Mouse (Mus musculus): Measurements from ENCODE around the gene Pxn.

The Pxn gene

DNA sequence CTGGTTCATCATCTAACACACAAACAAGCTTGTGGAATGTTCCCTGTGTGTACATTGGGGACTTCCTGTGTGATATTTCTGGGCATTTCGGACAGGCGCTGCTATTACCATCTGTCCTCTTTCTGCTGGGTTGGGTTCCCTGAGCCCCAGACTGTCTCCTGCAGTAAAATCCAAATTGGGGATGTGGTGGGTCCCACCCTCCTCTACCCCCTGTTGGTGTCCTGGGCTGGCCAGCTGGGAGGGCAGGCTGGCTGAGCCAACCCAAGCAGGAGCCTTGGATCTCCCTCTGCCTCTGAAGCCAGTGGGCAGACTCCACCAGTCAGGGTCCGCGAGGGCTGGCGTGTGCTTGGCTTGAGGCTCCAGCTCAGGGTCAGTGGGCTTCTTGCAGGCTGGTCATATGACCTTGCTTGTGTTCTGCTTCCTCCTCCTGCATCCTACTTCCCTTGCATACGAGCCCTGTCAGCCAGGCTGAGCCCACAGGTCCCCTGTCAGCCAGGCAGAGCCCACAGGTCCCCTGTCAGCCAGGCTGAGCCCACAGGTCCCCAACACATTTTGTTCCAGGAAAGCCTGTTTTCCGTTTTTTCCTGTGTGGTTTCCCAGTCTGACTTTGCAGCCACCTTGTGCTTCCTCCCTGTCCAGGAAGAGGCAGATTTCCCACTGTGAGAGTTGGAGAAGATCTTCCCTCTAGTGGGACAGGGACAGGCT, 23.4 kb downstream of the Pxn start:
- peak in 1 of 2 experiments; percentile 66 for DNase-seq

DNA sequence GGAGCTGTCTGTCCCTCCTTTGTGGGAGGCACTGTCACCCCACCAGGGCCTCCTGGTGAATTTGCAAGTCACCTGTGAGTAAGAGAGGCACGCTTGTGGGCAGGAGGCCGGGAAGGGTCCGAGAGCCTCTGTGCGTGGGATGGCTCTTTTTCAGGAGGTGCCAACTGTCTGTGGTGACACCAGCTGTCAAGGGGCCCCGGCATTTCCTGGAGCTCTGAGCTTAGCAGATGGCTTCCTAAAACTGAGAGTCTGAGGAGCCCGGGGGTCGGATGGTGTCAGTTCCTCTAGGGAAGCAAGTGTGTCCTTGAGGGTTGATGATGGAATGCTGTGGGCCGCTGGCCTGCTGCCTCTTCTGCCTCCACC, 24.0 kb downstream of the Pxn start:
- DNase-seq: peak; percentile 92 to 94

DNA sequence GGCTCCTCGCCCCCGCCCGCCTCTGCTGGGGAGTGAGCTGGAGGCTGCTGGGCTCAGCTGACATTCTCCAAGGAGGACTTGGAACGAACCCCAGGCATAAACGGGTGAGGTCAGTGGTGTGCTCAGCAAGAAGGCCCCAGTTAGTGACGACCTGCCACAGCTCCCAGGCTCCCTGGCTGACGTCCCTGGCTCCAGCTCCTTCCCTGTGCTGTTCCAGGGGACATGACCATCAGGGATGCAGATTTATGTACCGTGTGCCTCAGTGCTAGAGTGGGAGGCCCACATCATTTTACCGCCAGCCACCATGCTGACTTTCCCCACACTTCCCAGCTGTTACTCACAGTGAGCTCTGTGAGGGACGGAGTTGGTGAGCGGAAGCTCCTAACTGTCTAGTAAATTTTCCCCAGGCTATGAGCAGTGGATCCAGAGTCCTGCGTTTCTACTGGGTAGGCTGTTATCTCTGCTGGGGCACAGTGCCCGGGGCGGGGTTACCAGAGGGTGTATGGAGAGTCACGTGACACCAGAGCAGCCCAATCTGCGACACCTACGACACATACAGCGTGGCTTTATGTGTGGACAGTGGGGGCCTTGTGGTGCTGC, 25.3 kb downstream of the Pxn start:
- DNase-seq: peak; percentile 86 to 90

DNA sequence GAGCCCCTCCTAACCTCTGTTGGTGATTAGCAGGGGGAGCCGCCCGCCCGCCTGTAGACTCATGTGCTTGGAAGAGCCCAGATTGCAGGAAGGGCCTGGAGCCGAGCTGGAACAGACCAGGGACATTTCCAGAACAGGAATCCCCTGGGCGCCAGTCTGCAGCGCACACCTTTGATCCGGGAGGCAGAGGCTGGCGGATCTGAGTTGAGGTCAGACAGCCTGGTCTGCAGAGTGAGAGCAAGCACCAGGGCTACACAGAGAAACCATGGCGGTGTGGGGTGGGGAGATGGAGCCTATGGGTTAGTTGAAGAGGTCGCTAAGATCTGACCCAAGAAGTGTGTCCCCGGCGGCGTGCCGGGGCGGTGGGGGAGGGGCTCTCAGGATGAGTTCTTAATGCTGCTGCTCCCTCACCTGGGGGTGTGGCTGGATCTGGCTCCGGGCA, 27.8 kb downstream of the Pxn start:
- no peak for DNase-seq

DNA sequence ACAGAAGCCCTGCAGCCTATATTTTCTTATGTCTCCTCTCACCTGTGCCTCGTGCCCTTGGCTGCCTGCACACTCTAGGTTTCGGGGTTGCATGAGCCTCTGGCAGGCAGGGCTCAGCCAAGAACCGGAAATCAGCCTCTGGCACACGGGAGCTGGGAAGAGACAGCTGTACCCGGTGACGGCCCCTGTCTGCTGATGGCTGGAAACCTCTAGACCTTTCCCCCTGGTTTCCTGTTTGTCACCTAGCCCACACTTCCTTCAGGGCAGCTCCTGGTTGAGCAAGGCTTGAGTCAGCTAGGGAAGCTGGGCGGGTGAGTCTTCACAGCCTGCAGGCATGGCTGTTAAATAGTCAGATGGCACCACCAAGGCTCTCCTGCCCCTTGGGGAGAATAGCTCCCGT, 28.4 kb downstream of the Pxn start:
- no peak for DNase-seq

DNA sequence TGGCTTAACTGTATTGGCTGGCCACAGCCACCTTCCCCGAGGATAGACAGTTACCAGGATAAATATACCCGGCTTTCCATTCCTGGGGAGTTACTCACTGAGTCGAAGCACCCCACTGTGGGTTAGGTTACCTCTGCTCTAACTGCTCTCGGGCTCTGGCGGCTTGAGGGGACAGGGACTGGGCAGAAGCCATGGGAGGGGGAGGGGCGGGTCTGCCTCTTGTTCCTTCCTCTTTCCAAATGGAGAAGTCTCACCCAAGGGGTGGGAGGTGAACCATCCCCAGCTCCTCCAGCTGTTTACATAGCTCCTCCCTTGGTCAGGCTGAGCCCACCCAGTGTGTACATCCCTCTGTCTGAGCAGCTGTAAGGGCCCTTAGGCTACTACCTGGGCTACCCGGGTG, 29.2 kb downstream of the Pxn start:
- no peak for DNase-seq

DNA sequence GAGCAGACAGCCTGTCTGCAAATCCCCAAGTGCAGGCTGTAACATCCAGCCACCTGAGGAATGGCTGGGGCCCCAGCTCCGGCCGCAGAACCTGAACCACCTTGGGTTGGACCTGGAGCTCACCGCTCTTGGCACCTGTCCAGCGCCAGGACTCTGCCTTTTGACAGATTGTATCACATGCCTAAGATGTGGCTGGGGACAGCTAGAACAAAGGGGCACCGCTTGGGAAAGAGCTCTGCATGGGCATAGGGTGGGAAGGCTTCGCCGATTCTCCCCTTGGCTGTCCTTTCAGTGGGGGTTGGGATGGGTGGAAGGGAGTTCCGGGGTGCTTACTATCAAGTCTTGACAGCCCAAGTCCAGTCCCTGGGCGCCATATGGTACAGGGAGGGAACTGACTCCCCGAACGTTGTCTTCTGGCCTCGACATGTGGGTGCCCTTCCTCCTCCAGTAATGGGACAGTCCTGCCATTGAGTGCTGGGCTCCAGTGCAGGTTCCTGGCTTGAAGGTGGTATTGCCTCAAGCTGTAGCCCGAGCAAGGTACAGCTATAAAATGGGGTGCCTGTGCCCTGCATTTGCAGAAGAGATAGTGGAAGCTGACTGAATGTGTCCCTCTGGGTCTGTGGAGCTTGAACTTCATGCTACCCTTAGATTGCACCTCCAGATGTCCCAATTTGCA, 31.7 kb downstream of the Pxn start:
- DNase-seq: peak; percentile 63 to 71

DNA sequence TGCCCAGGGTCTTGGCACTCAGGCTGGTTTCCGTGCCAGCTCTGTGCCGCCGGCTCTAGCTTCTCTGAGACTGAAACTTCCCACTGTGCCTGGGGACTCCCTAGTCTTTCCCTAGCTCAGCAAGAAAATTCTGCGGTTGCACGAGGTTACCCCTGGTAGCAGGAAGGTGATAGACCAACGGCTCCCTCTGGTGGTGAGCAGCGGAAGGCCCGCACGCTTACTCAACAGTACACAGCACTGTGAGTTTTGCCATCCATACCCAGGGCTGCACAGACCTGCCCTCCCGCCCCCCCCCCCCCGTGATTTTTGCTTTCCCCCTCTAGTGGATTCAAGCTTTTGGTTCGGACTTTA, 32.2 kb downstream of the Pxn start:
- DNase-seq: peak; percentile 98

DNA sequence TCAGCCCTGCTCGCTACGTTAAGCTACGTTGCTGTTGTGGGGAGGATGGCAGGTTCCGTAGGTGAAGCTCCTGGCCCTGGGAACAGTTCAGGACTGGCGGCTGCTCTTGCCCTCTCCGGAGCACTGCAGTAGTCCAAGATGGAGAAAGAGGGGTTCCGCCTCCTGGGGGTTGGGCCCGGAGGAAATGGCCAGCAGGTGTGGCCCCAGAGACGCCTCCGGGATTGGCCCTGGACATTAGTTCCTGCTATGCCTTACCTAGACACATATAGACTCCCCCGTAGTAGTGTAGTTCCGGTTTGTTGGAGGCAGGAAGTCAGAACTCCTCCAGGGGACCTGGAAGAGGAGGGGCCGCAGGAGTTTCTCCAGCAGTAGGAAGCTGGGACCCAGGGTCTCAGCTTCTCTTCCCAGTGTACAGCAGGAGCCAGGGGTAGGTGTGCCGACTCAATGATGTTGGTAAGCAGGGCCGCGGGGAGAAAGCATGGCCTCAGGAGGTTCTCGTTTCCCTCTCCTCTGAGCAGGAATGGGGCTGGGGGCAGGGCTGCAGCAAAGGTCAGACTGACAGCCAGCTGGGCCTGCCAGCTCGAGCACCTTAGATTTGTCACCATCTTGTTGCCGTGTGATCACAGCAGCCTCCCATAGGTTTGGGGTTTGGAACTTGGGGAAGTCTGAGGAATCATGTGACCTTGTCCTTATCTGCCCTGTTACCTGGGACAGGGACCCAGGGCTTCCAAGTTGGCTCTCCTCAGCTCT, 36.3 kb downstream of the Pxn start:
- DNase-seq: no peak

DNA sequence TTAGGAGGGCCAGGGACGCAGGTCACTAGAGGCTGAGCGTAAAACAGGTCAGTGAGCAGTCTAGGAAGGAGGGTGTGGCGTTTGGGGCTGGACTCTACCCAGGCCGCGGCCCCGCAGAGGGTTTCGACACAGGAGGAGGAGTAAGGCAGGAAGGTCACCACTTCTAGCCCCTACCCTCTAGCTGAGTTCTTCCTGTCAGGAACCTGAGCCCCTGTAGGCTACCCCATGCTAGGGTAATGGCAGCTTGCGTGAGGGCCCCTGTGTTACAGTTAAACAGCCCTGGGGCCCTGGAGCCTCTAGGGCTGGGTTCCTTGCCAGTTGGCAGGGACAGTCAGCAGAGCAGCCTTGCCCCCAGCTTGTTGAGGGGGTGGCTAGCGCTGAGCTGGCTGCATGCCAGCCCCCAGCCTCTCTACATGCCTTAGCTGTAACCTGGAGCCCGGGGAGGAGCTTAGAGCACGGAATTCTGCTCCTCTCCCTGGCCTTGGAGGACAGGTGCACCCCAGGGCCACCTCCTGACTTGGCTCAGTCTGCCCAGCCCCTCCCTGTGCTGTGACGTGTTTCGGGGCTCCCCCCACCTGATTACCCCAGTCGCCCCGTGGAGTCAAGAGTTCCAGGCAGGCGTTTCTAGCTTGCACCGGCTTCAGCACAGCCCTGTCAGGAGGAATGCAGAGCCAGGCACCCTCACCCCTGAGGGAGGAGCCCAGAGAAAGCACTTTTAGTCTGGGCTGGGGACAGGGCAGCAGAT, 37.2 kb downstream of the Pxn start:
- DNase-seq: peak; percentile 84 to 89

DNA sequence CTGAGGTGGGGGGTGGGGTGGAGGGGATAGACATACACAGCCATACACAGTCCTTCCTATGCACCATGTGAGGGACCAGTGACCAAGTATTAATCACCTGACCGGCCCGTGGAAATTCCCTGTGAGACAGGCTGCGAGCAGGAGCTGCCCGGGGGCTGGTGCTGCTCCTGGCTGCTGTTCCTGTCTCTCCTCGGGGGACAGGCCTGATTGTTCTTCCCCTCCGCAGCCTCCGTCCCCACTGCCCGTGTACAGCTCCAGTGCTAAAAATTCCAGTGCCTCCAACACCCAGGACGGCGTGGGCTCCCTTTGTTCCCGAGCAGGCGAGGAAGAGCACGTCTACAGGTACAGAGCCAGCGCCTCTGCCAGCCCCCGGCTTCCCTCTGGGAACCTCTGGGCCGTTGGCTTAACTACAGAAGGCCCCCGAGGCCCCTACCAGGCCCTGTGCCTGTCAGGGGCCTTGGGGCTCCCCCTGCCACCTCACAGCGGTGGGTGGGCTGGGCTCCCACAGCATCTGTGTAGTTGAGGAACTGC, 38.2 kb downstream of the Pxn start:
- no peak for DNase-seq

DNA sequence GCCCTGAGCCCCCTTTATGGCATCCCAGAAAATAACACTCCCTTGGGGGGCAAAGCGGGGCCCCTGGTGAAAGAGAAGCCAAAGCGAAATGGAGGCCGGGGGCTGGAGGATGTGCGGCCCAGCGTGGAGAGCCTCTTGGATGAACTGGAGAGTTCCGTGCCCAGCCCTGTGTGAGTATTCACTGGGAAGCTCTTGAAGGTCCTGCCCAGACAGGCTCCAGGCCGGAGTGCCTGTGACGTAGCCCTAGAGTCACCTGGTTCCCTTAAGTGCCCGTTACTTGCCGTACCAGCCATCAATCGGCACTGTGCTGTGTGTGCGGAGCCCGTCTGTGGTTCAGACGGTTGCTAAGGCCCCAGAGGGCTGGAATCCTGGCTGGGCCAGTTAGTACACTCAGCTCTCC, 39.2 kb downstream of the Pxn start:
- DNase-seq: no peak

DNA sequence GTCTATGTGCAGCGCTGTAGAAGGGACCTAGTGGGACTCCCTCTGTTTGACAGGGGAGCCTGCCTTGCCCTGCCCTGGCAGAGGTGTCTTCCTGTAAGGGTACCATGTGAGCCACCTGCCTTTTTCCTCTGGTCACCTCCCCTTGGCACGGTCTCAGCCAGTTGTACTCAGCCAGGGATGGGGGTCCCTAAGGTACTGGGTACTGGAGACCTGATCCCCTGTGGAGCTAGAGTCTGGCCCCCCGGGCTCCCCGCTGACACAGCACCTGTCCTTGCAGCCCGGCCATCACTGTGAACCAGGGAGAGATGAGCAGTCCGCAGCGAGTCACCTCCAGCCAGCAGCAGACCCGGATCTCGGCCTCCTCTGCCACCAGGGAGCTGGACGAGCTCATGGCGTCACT, 40.1 kb downstream of the Pxn start:
- peak in 1 of 2 experiments; percentile 52 for DNase-seq

DNA sequence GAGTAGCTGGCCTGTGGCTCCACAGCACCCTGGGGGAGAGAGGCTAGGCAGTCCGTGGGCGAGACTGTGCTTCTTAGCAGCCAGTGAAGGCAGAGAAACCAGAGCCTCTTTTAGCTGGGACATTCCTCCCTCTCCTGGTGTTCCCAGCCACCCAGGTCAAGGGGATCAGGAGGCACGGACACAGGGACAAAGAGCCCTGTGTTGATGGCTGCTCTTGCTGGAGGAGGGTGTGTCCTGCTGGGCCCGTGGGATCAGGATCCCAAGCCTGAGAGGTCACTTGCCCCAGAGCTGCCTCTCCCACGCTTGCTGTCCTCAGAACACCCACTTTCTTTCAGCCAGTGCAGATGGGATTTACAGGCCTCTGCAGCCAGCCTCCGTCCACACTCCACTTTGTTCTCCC, 40.5 kb downstream of the Pxn start:
- DNase-seq: no peak

DNA sequence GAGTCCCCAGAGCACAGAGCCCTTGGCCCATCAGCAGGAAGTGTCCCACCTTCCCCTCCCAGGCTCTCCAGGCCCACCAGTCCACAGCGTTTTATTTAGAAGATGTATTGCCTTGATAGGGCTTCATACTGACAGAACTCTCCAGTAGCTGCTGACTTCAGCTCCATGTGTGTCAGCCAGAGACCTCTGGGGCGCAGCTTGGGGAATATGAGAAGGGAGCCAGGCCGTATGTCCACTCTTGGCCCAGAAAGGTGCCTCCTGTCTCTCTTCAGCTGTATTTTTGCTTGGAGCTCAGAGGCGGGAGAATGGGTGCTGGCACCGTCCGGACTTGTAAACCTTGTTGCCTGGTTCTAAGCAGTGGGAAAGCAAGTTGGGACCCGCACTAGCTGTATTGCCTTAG, 40.9 kb downstream of the Pxn start:
- DNase-seq: peak in 1 of 2 experiments; percentile 40

DNA sequence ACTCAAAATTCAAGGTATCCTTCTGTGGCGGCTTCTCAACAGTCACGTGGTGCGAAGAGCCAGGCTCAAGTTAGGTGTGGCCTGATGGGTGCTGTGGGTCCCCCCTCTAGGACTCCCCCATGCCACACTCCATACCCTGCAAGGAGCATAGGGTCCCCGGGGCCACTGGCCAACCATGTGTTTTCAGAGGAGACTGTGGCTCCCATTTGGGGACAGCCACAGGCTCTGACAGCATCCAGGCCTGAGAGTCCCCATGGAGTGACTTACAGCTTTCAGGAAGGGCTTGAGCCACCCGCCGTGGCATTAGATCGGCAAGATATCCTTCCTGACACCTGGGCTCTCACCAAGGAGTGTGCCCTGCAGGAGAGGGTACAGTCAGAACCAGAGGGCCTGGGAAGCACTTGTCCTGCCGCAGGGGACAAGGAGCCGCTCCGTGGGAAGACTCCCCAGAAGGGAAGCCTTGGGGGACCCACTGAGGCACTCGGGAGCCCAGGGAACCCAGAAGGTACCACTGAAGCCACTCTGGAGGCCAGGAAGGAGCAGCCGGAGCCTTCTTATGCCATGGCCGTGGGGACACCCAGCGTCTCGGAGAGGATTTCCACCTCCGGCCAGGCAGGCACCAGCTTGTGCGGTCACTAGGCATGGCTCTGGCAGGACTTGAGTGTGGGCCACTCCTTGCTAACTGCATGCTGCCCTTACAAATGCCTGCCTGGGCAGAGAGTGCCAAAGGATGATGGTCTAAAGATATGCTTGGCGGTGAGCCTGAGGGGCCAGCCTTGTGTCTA, 42.2 kb downstream of the Pxn start:
- peak in 1 of 2 experiments; percentile 24 for DNase-seq

DNA sequence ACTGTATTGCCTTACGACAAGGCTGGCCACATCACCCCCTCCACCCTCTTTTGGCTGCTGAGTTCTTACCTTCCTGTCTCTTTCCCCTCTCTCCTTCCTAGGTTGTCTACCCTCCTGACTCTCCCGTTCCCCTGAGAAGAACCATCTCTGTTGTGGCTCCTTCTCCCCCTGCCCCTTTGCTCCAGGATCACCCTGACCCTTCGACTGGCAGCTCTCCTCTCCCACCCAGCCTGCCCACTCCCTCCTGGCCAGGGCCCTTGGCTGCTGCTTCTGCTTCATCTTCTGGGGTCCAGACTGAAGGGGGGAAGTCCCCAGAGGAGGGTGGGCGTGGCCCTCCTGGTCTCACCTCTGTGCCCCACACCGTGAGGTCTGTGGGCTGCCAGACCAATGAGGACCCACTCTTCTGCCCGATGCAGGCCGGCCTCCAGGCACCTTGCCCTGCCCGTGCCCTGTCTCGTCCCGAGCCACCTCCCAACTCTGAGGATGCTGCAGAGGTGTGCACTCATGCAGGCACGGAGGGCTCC, 44.1 kb downstream of the Pxn start:
- no peak for DNase-seq

DNA sequence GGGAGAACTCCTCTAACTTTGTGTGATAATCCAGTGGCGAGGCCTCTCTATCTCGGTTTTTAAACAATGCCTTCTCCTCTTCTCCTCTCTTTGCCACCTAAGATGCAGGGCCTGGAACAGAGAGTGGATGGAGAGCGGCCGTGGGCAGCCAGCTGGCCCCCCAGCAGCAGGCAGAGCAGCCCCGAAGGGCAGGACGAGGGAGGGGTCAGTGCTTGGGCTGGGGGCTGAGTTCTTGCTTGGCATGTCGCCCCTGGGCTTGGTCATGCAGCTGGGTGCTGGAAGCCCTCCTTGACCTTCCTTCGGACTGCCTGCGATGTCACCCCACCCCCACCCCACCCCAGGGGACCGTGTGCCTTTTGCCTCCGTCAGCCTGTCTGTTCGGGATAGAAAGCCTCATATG, 44.9 kb downstream of the Pxn start:
- DNase-seq: no peak

DNA sequence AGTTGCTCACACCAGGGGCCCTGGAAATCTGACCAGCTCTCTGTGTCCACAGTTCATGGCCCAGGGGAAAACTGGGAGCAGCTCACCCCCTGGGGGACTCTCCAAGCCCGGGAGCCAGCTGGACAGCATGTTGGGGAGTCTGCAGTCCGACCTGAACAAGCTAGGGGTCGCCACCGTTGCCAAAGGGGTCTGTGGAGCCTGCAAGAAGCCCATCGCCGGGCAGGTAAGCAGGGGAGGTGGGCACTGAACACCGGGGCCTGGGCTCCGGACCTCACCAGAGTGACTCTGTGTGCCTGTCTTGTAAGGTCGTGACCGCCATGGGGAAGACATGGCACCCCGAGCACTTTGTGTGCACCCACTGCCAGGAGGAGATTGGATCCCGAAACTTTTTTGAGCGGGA, 45.3 kb downstream of the Pxn start:
- no peak for DNase-seq

DNA sequence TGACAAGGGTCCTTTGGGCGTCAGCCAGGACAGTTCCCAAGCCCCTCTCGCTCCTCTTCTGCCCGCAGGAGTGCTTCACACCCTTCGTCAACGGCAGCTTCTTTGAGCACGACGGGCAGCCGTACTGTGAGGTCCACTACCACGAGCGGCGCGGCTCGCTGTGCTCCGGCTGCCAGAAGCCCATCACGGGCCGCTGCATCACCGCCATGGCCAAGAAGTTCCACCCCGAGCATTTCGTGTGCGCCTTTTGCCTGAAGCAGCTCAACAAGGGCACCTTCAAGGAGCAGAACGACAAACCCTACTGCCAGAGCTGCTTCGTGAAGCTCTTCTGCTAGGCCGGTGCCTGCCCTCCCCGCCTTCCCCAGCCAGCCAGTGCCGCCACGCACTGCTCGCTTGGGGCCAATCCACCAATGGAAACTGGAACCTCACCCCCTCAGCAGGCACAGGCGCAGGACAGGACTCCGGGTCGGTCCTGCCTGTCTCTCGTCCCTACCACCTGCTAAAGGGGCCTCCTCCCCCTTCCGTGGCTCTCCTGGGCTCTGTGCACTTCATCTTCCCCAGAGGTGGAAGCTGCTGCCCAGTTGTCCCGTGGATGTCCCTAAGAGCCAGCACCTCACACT, 47.4 kb downstream of the Pxn start:
- DNase-seq: no peak

Measured in cerebellum, postnatal 14 days (tissue).